Mouse (Mus musculus): ENCODE measurements around the gene Wnk1.

Wnk1 gene

GRCm38 (mm10) chr6:120042632-120043220 is 4.3 kb upstream of the Wnk1 start:
- DNase-seq (ENCODE audit: low read depth, low spot score) = no peak

GRCm38 (mm10) chr6:120040557-120040857 is 2.0 kb upstream of the Wnk1 start:
- DNase-seq (ENCODE audit: low read depth, low spot score) = no peak

- peak; percentile 87 for DNase-seq (ENCODE audit: low read depth, low spot score)
These were observed 1.4 kb upstream of the Wnk1 start for GRCm38 (mm10) chr6:120039668-120040556.

- no peak for DNase-seq (ENCODE audit: low read depth, low spot score)
These were observed 738 bp upstream of the Wnk1 start for GRCm38 (mm10) chr6:120039256-120039563.

GRCm38 (mm10) chr6:120037636-120038365 is 671 bp downstream of the Wnk1 start:
- DNase-seq (ENCODE audit: low read depth, low spot score) = no peak

- no peak for DNase-seq (ENCODE audit: low read depth, low spot score)
These were observed 1.4 kb downstream of the Wnk1 start for GRCm38 (mm10) chr6:120037004-120037635.

- no peak for DNase-seq (ENCODE audit: low read depth, low spot score)
These were observed 13.9 kb downstream of the Wnk1 start for GRCm38 (mm10) chr6:120024577-120024976.

GRCm38 (mm10) chr6:120023746-120024145 is 14.7 kb downstream of the Wnk1 start:
- no peak for DNase-seq (ENCODE audit: low read depth, low spot score)

GRCm38 (mm10) chr6:120022042-120022441 is 16.4 kb downstream of the Wnk1 start:
- DNase-seq (ENCODE audit: low read depth, low spot score) = no peak

- no peak for DNase-seq (ENCODE audit: low read depth, low spot score)
These were observed 18.8 kb downstream of the Wnk1 start for GRCm38 (mm10) chr6:120019697-120020096.

GRCm38 (mm10) chr6:120013125-120013524 is 25.3 kb downstream of the Wnk1 start:
- DNase-seq (ENCODE audit: low read depth, low spot score) = no peak

GRCm38 (mm10) chr6:120011440-120011839 is 27.0 kb downstream of the Wnk1 start:
- DNase-seq (ENCODE audit: low read depth, low spot score) = no peak

- no peak for DNase-seq (ENCODE audit: low read depth, low spot score)
These were observed 27.5 kb downstream of the Wnk1 start for GRCm38 (mm10) chr6:120011001-120011400.

- DNase-seq (ENCODE audit: low read depth, low spot score) = no peak
These were observed 27.9 kb downstream of the Wnk1 start for GRCm38 (mm10) chr6:120010535-120010934.

- DNase-seq (ENCODE audit: low read depth, low spot score) = peak; percentile 40
These were observed 36.8 kb downstream of the Wnk1 start for GRCm38 (mm10) chr6:120001718-120002117.

GRCm38 (mm10) chr6:119996480-119996879 is 42.0 kb downstream of the Wnk1 start:
- no peak for DNase-seq (ENCODE audit: low read depth, low spot score)

- DNase-seq (ENCODE audit: low read depth, low spot score) = peak; percentile 50
These were observed 114.1 kb downstream of the Wnk1 start for GRCm38 (mm10) chr6:119924235-119925005.

- no peak for DNase-seq (ENCODE audit: low read depth, low spot score)
These were observed 115.9 kb downstream of the Wnk1 start for GRCm38 (mm10) chr6:119922544-119922943.

GRCm38 (mm10) chr6:119922136-119922535 is 116.3 kb downstream of the Wnk1 start:
- no peak for DNase-seq (ENCODE audit: low read depth, low spot score)

- peak; percentile 9 for DNase-seq (ENCODE audit: low read depth, low spot score)
These were observed 119.8 kb downstream of the Wnk1 start for GRCm38 (mm10) chr6:119918561-119919181.

GRCm38 (mm10) chr6:119915710-119916109 is 122.8 kb downstream of the Wnk1 start:
- DNase-seq (ENCODE audit: low read depth, low spot score) = no peak

Data from telencephalon, adult 2 months (tissue).